Mouse (Mus musculus): ENCODE results near the gene Tmem242. TPM values are rescaled to one million over a fixed set of nuclear protein-coding genes. Genes with fewer than 3 reads are reported as not detected.
A peak's percentile ranks its signal among the peaks of the same experiment; 100 is the strongest.

Tmem242 gene
- polyA plus RNA-seq, 1 experiment from 2014 or later: 143 TPM

DNA sequence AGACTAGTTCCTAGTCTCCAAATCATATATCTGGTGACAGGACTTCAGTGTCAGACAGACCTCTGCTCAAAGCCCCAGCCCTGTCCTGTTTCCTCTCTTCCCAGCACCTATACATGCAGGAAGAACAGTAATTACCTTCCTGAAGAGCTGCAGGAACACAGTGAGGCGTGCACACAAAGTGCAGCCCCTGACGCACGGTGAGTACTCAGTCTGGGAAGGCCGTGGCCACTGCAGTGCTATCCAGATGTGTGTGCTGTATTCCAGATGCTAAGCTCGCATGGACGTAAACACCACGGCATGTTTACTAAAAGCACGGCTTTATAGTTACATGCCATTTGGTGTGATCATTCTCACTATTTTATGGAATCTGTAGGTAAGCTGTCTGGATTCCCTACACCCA is 27.8 kb downstream of the Tmem242 start:
- Histone ChIP-seq H3K9me3 (no peaks in the 10 kb centered on the region), H3K27me3 (ENCODE audit: insufficient read depth, poor library complexity, severe bottlenecking) (no peaks in the 10 kb centered on the region), H3K4me3 (no peak overlapping the region), H3K36me3 (peaks cover 37% of the 10 kb centered on the region), H3K27ac (no peak overlapping the region), H3K4me1 (replicated peaks) (no peaks in the 10 kb centered on the region)
- DNase-seq (ENCODE audit: low spot score): no peak
- 95% methylated on average over 8 of the region's 8 CpGs for WGBS

DNA sequence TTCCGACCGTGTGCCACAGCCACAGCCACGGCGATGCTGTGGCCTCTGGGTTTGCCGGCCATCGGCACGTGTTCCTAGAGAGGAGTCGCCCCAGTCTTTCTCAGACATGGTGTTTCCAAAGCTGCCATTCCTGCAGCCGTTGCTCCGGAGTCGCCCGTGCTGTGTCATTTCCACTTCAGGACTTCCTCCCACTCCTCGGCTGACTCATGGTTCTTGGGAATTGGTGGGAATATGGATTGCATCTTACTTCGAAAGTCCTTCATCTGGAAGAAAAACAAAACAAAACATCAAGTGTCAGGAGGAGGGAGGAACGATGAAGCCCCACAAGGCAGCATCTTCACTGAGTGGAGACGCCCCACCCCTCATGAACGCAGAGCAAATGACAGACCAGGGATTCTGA is 28.9 kb downstream of the Tmem242 start:
- H3K27me3 ChIP-seq (ENCODE audit: insufficient read depth, poor library complexity, severe bottlenecking): 0 out of 2 replicates have a peak, but pooled peaks cover 5% of the 10 kb centered on the region
- no peaks in the 10 kb centered on the region for H3K9me3 ChIP-seq
- H3K4me3 ChIP-seq: no peak overlapping the region
- H3K27ac ChIP-seq: no peak overlapping the region
- H3K4me1 ChIP-seq (replicated peaks): no peaks in the 10 kb centered on the region
- DNase-seq (ENCODE audit: low spot score): no peak
- H3K36me3 ChIP-seq: peaks cover 36% of the 10 kb centered on the region
- 94% methylated on average over 17 of the region's 17 CpGs for WGBS

DNA sequence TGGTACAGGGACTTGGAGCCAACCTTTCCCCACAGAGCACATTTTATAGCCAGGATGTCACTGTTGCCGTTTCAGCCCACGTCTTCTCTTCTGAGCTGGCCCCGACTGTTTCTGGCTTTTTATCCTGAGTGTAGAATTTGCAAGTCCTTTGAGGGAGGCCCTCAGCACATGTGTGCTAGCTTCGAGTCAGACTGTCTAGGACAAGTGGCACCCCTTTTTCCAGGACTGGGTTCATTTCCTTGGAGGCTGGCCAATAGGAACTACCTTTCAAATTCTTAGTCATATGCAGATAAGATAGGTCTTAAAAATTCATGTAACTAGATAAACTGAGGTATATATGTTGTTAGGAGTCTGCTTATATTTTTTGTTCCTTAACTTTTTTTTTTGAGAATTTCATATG is 29.7 kb downstream of the Tmem242 start:
- Histone ChIP-seq H3K27me3 (ENCODE audit: insufficient read depth, poor library complexity, severe bottlenecking) (peaks cover 11% of the 10 kb centered on the region), H3K36me3 (peaks cover 36% of the 10 kb centered on the region), H3K4me3 (no peak overlapping the region), H3K9me3 (no peaks in the 10 kb centered on the region), H3K27ac (no peak overlapping the region), H3K4me1 (replicated peaks) (peaks cover under 1% of the 10 kb centered on the region; the same call in 1 of the 2 replicates)
- DNase-seq (ENCODE audit: low spot score): no peak
- 94% methylated on average over 4 of the region's 4 CpGs for WGBS

DNA sequence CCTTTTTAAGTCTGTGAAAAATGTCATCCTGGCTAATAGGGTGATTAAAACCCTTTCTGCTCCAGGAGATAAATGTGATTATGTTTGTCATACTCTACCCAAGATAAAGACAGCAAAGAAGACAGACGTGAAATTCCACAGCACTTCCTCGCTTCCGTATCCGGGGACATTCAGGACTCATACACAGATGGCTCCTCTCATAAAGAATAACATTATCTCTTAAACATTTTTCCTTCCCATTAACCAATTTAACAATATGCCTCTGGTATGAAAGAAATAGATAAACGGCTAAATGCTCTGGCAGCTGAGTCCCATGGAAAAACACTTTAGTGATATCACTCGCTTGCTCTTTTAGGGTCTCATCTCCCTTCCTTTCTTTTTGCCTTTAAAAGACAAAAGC is 33.0 kb downstream of the Tmem242 start:
- Histone ChIP-seq H3K27me3 (ENCODE audit: insufficient read depth, poor library complexity, severe bottlenecking) (peaks cover 38% of the 10 kb centered on the region), H3K36me3 (peaks cover 23% of the 10 kb centered on the region), H3K4me3 (no peak overlapping the region), H3K4me1 (replicated peaks) (peaks cover 20% of the 10 kb centered on the region), H3K27ac (no peak overlapping the region), H3K9me3 (no peaks in the 10 kb centered on the region)
- no peak for DNase-seq (ENCODE audit: low spot score)
- 87% methylated on average over 6 of the region's 6 CpGs for WGBS

DNA sequence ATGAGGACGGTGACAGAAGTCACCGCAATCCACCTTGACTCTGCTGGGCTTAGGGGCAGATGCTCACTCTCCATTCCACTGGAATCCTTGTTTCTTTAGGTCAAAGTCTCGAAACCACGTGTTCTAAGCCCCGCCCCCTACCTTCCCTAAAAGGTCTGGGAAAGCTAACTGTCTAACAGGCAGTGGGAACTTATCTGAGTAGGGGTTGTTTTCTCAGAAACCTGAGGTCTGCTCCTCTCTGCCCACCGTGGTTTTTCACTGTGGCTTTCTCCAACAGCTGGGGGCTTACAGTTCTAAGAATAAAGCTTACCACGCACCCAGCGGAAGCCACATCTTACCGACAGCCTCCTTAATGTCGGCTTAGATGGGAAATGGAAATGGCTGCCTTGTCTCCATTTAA is 33.5 kb downstream of the Tmem242 start:
- Histone ChIP-seq H3K4me1 (replicated peaks) (peaks cover 24% of the 10 kb centered on the region), H3K36me3 (peaks cover 19% of the 10 kb centered on the region), H3K9me3 (no peaks in the 10 kb centered on the region), H3K27me3 (ENCODE audit: insufficient read depth, poor library complexity, severe bottlenecking) (peaks cover 39% of the 10 kb centered on the region), H3K4me3 (no peak overlapping the region), H3K27ac (no peak overlapping the region)
- DNase-seq (ENCODE audit: low spot score): no peak
- 44% methylated on average over 10 of the region's 10 CpGs for WGBS

DNA sequence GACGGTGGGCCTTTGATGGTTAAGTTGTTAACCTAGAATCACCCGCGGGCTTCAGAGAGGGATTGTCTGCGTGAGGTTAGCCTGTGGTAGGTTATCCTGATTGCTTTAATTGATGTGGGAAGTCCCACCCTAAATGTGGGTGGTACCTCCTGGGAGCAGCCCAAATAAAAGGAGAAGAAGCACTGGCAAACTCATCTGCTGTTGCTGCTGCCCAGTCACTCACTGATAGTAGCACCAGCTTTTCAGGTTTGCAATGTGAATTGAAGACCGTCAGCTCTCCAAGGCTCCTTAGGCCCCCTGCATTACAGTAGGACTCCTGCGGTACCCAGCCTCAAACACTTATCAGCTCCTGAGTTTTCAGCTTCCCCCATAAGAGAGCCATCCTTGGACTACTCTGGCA is 36.2 kb downstream of the Tmem242 start:
- peaks cover 24% of the 10 kb centered on the region for H3K4me1 ChIP-seq (replicated peaks)
- peaks cover 43% of the 10 kb centered on the region for H3K27me3 ChIP-seq (ENCODE audit: insufficient read depth, poor library complexity, severe bottlenecking)
- DNase-seq (ENCODE audit: low spot score): no peak
- H3K9me3 ChIP-seq: no peaks in the 10 kb centered on the region
- H3K36me3 ChIP-seq: no peaks in the 10 kb centered on the region
- WGBS: 90% methylated on average over 6 of the region's 6 CpGs
- no peak overlapping the region for H3K4me3 ChIP-seq
- H3K27ac ChIP-seq: no peak overlapping the region

DNA sequence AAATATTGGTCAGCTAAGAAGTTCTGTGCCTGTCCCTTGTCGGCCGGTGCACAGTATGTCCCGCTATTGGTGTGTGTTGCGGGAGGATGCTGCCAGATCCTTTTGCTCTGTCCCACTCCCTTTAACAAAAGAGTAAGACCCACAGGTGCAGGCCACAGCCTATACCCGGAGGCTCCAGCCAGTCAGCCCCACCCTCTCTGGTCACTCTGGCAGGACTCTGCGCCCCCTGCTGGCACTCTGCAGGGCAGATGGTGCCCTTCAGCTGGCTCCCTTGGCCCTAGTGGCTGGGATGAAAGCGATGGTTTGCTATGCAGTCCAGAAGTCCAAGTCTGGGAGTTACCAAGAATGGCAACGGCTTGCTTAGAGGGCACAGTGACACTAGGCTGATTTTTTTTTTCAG is 37.4 kb downstream of the Tmem242 start:
- Histone ChIP-seq H3K4me1 (replicated peaks) (peaks cover 24% of the 10 kb centered on the region), H3K27ac (no peak overlapping the region), H3K27me3 (ENCODE audit: insufficient read depth, poor library complexity, severe bottlenecking) (peaks cover 46% of the 10 kb centered on the region), H3K9me3 (no peaks in the 10 kb centered on the region), H3K36me3 (no peaks in the 10 kb centered on the region), H3K4me3 (0 out of 2 replicates have a peak overlapping the region, but pooled peaks have one; percentile 20)
- WGBS: 33% methylated on average over 8 of the region's 8 CpGs
- DNase-seq (ENCODE audit: low spot score): peak; percentile 84

DNA sequence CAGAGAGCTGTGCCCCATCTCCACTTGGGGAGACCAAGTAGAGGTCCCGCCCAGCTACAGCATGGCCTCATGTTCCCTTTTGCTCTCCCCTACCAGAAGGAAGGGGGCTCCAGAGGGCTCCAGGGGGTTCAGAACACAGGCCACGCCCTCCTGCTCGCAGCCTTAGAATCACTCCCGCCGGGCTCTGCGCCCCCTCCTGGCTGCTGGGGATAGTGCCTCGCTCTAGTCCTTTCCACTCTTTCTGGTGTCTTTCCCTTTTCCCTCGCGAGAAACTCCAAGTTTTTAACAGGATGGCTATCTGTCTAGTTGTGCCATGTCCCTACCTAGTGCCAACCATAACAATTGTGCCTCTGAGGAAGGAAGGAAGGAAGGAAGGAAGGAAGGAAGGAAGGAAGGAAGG is 38.0 kb downstream of the Tmem242 start:
- H3K4me3 ChIP-seq: peak overlapping the region; percentile 31
- DNase-seq (ENCODE audit: low spot score): peak; percentile 79
- H3K36me3 ChIP-seq: no peaks in the 10 kb centered on the region
- WGBS: 6% methylated on average over 9 of the region's 9 CpGs
- H3K9me3 ChIP-seq: no peaks in the 10 kb centered on the region
- peaks cover 24% of the 10 kb centered on the region for H3K4me1 ChIP-seq (replicated peaks)
- 0 out of 2 replicates have a peak overlapping the region, but pooled peaks have one; percentile 12 for H3K27ac ChIP-seq
- H3K27me3 ChIP-seq (ENCODE audit: insufficient read depth, poor library complexity, severe bottlenecking): peaks cover 46% of the 10 kb centered on the region

DNA sequence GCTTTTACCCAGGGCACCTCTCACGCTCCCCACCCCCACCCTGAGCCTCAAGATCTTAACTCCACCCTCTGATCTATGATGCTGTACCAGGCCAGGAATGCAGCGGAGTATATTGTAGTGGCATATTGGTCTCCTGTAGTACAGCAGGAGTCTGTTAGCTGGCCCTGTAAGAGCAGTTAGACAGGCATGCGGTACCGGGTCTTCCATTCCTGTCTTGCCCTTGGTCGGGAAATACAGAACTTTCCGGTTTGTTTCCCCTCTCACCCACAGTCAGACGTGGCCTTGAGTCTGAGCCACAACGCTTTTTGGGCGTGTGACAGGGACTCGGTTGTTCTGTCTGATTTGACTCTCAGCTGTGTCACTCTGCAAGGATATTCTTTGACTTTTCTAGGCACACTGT is 38.8 kb downstream of the Tmem242 start:
- WGBS: 93% methylated on average over 10 of the region's 10 CpGs
- H3K27ac ChIP-seq: no peak overlapping the region
- H3K27me3 ChIP-seq (ENCODE audit: insufficient read depth, poor library complexity, severe bottlenecking): peaks cover 42% of the 10 kb centered on the region

DNA sequence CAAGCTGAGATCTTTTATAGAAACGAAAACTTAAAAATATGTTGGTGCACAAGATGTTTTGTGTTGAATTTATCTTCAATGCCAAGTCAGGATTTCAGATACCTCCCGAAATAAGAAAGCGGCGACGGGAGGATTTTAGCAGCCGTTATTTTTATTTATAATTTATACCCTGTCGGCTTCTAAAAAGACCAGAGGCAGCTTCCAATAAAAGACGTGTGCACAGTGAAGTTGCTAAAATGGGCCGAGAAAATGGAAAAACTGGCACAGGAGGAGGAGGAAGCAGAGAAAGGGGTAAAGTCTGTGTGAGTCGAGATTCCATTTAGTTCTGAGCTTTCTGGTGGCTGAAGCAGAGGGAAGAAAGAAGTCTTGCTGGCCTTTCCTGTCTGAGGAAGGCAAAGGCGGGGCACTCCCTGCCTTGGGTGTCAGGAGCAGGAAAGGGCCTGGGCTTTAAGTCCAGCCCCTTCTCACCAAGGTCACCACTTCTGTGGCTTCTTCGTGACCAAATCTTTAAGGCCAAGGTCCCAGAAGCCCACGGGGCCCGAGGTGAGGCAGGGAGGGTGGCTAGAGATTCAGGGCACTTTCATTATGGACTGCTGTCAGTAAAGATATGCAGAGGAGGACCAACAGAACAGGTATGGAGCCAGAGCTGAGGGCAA is 39.5 kb downstream of the Tmem242 start:
- Histone ChIP-seq H3K4me1 (replicated peaks) (peaks cover 24% of the 10 kb centered on the region), H3K27ac (no peak overlapping the region), H3K9me3 (no peaks in the 10 kb centered on the region), H3K4me3 (no peak overlapping the region), H3K36me3 (no peaks in the 10 kb centered on the region), H3K27me3 (ENCODE audit: insufficient read depth, poor library complexity, severe bottlenecking) (peaks cover 38% of the 10 kb centered on the region)
- WGBS: 81% methylated on average over 14 of the region's 14 CpGs
- DNase-seq (ENCODE audit: low spot score): no peak

More for the DNA sequence above, 38.8 kb downstream of the Tmem242 start:
- DNase-seq (ENCODE audit: low spot score): no peak
- Histone ChIP-seq H3K9me3 (no peaks in the 10 kb centered on the region), H3K4me3 (no peak overlapping the region), H3K36me3 (no peaks in the 10 kb centered on the region), H3K4me1 (replicated peaks) (peaks cover 24% of the 10 kb centered on the region)

DNA sequence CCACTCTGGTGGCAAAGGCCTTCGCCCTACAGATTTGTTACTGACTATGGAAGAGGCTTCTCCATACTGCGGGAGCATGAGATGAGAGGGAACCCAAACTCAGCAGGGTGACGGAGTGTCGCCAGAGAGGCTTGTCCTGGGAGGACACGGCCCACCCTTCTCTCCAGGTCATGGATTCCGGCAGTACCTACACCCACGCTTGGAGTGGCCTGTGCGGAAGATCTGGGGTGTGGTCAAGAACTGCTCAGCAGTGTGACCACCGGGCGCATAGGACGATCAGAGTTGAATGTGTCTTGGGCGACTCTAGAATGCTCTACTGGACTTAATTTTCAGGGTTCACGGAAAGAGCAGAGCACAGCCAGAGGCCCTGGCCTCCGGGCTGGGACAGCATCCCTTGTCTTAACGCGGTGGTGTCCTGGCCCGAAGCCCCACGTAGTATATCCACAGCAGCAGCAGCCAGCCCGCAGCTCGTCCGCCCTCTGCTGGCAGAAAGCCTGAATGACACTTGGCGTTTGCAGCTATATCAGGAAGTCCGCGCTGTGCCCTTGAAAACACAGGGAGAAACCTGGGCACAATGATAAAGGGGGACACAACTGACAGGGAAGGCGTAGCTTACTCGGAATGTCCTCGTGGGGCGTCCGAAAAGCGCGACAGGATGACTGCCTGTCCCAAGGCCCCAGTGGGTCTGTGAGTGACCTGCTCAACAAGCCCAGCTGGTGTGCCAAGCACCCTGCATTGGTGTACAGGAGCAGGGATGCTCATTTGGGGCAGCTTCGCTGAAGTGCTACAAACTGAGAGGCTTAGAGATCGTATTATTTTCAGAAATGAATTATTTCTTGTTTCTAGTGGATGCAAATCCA is 42.7 kb downstream of the Tmem242 start:
- Histone ChIP-seq H3K36me3 (no peaks in the 10 kb centered on the region), H3K4me1 (replicated peaks) (peaks cover 7% of the 10 kb centered on the region), H3K27me3 (ENCODE audit: insufficient read depth, poor library complexity, severe bottlenecking) (peaks cover 13% of the 10 kb centered on the region; the same call in 1 of the 2 replicates), H3K9me3 (no peaks in the 10 kb centered on the region), H3K4me3 (no peak overlapping the region), H3K27ac (no peak overlapping the region)
- 32% methylated on average over 33 of the region's 33 CpGs for WGBS
- peak; percentile 89 for DNase-seq (ENCODE audit: low spot score)

DNA sequence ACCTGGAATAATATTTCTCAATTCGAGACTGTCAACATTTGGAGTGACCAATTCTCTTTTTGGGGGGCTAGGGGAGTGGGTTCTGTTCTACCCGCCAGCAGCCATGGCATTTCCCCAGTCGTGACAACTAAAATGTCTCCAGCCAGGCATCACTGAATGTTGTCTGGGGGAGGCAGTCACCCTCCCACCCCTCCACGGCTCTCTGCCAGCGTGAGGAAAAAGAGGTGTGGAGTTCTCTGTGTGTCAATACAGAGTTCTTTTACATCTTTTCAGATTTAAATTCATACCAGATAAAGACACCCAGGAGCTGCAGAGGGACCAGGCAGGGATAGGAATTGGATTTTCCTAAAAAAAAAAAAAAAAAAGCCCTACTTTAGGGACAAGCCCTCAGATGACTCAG is 43.8 kb downstream of the Tmem242 start:
- Histone ChIP-seq H3K27ac (no peak overlapping the region), H3K9me3 (no peaks in the 10 kb centered on the region), H3K36me3 (no peaks in the 10 kb centered on the region), H3K4me1 (replicated peaks) (no peaks in the 10 kb centered on the region), H3K27me3 (ENCODE audit: insufficient read depth, poor library complexity, severe bottlenecking) (peaks cover 11% of the 10 kb centered on the region; the same call in 1 of the 2 replicates), H3K4me3 (no peak overlapping the region)
- no peak for DNase-seq (ENCODE audit: low spot score)
- 74% methylated on average over 5 of the region's 5 CpGs for WGBS

Measured in hindbrain, embryonic 10.5 days (tissue).